Mouse (Mus musculus) embryonic facial prominence, embryonic 13.5 days (tissue): ENCODE results near the gene Nckap5. TPM values are rescaled to one million over a fixed set of nuclear protein-coding genes. Genes with fewer than 3 reads are reported as not detected.

Source experiments
- ATAC-seq: fragments of 200-750 bp; cut with Nextera tagmentation; 2 replicates; pipeline ENCODE4 v1.8.0; 2017; ENCODE audit warnings: low read depth; ENCODE audit not compliant: insufficient number of reproducible peaks, insufficient read depth, low FRiP score, low TSS enrichment
- H3K27ac ChIP-seq: fragments of 300-500 bp; sonication (generic); 2 replicates; pipeline ENCODE4 v1.5.1; 2015; ENCODE audit warnings: moderate library complexity, mild to moderate bottlenecking, inconsistent platforms
- H3K27me3 ChIP-seq: fragments of 300-500 bp; sonication (generic); 2 replicates; pipeline ENCODE4 v1.6.1; 2015; ENCODE audit warnings: mild to moderate bottlenecking, inconsistent platforms
- H3K36me3 ChIP-seq: fragments of 300-500 bp; sonication (generic); 2 replicates; pipeline ENCODE4 v1.6.1; 2015; ENCODE audit warnings: mild to moderate bottlenecking, inconsistent platforms
- H3K4me1 ChIP-seq: fragments of 300-500 bp; sonication (generic); 2 replicates; pipeline ENCODE4 v1.6.1; 2015; ENCODE audit warnings: inconsistent platforms
- H3K4me2 ChIP-seq: fragments of 300-500 bp; sonication (generic); 2 replicates; pipeline ENCODE4 v1.6.1; 2015; ENCODE audit warnings: moderate library complexity, mild to moderate bottlenecking, inconsistent platforms
- H3K4me3 ChIP-seq: fragments of 300-500 bp; sonication (generic); 2 replicates; pipeline ENCODE4 v1.5.1; 2015; ENCODE audit warnings: mild to moderate bottlenecking, inconsistent platforms
- H3K9ac ChIP-seq: fragments of 300-500 bp; sonication (generic); 2 replicates; pipeline ENCODE4 v1.6.1; 2015; ENCODE audit warnings: mild to moderate bottlenecking, inconsistent platforms
- H3K9me3 ChIP-seq: fragments of 300-500 bp; sonication (generic); 2 replicates; pipeline ENCODE4 v1.6.1; 2016; ENCODE audit warnings: inconsistent platforms
- WGBS: fragments of 180-500 bp; shearing (Covaris S2); methylation state at CpG from one replicate; pipeline ENCODE4 v1.1.7; 2015; ENCODE audit warnings: mixed read lengths; 5-methylcytosine and 5-hydroxymethylcytosine counted together
- polyA plus RNA-seq: library from polyadenylated mRNA; unstranded; fragments of >200 nt; fragmentation: Nextera tagmentation; extraction: Ambion mirVana; gene quantifications from 2 replicates; pipeline ENCODE4 v1.2.1, GENCODE M21; 2015

Gene Nckap5
- polyA plus RNA-seq, 1 experiment from 2014 or later, result 11.3 TPM

DNA sequence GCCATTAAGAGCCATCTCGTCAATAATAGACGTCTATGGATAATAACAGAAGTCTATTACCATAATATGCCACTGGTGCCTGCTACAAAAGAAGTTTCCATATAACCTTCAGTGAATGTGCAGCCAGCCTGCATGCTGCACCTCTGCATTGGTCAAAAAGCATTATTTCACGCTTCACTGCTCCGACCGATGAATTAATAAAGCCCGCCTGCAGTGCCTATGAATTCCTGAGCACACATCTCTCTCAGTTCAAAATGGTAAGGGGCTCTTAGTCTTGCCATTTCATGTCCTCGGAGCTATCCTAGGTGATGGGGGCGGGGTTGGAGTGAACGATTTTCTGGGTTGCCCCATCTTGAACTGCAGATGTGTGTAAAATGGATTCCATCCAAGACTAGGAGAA lies 256.3 kb downstream of the Nckap5 start:
- H3K27ac ChIP-seq, result no peak overlapping the region
- H3K36me3 ChIP-seq, result no peaks in the 10 kb centered on the region
- H3K9ac ChIP-seq, result no peak overlapping the region
- no peak for ATAC-seq
- no peak overlapping the region for H3K4me3 ChIP-seq
- no peaks in the 10 kb centered on the region for H3K27me3 ChIP-seq
- no peak overlapping the region for H3K4me2 ChIP-seq
- 83% methylated on average over 9 of the region's 9 CpGs for WGBS
- no peaks in the 10 kb centered on the region for H3K9me3 ChIP-seq
- no peaks in the 10 kb centered on the region for H3K4me1 ChIP-seq

DNA sequence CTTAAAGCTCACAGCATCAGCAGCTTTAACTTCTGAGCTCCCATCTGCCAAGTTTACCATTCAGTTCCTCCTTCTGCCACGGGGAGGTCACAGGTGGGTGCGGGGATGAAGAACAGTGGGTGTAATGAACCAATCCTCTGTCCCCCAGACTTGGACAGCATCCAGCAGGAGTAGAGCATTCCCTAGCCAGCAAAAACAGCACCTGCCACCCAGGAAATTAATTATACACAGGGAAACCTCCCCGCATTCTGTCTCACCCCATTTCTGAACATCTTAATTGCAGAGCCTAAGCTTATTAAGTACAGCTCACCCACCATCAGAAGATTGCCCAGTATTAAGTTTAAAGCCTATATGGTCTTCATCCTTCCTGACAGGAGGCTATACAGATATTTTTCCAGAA lies 256.9 kb downstream of the Nckap5 start:
- Histone ChIP-seq H3K9ac (no peak overlapping the region), H3K4me3 (no peak overlapping the region), H3K4me1 (no peaks in the 10 kb centered on the region), H3K27ac (no peak overlapping the region), H3K27me3 (no peaks in the 10 kb centered on the region), H3K9me3 (no peaks in the 10 kb centered on the region), H3K36me3 (no peaks in the 10 kb centered on the region), H3K4me2 (no peak overlapping the region)
- ATAC-seq, result no peak
- WGBS, result 74% methylated on average over 3 of the region's 3 CpGs

DNA sequence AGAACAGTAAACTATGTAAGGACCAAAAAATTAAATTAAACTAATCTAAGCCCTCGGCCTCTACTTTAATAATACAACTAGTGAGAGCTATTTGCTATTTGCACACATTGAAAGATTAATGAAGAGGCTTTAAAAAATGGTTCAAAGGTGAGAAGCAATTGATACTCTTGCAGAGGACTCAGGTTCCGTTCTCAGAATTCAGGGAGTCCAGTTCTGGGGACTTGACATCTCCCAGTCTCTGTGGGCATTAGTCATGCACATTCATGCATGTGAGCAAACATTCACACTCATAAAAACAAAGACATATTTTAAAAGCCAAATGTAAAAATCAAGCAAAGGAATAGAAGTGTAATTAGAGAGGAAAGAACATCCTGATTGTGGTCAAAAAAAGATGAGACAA lies 257.5 kb downstream of the Nckap5 start:
- no peak overlapping the region for H3K27ac ChIP-seq
- no peak overlapping the region for H3K4me2 ChIP-seq
- no peaks in the 10 kb centered on the region for H3K4me1 ChIP-seq
- no peaks in the 10 kb centered on the region for H3K9me3 ChIP-seq
- H3K36me3 ChIP-seq, result no peaks in the 10 kb centered on the region
- WGBS, result 61% methylated on average over 2 of the region's 2 CpGs
- no peak overlapping the region for H3K9ac ChIP-seq
- no peak overlapping the region for H3K4me3 ChIP-seq
- no peak for ATAC-seq
- no peaks in the 10 kb centered on the region for H3K27me3 ChIP-seq

DNA sequence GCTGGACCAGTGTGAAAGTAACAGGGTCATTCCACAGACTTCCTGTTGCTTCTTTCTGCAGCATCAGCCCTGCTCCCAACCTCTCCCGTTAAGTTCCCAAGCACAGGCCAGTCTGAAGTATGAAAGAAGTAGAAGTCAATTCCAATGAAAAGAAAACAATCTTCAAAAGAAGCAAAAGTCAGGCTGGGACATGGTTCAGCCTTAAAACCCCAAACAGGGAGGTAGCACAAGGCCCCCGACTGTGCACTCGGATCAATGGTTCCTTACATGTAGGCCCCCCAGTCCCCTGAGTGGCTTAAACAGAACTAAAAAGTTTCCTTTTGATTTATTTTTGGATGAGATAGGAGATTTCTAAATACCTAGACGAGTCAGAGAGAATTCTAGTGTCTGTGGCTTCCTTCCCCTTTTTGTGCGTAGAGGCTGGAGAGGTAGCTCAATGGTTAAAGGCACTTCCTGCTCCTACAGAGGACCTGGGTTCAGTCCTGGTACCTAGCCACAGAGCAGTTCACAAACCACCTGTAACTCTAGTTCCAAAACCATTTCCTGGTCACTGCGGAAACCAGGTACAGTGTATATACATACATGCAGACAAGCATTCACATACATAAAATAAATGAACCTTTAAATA lies 260.9 kb downstream of the Nckap5 start:
- Histone ChIP-seq H3K27me3 (no peaks in the 10 kb centered on the region), H3K4me3 (no peak overlapping the region), H3K27ac (no peak overlapping the region), H3K4me1 (no peaks in the 10 kb centered on the region), H3K36me3 (no peaks in the 10 kb centered on the region), H3K9ac (no peak overlapping the region), H3K9me3 (no peaks in the 10 kb centered on the region), H3K4me2 (no peak overlapping the region)
- 81% methylated on average over 6 of the region's 6 CpGs for WGBS
- ATAC-seq, result no peak

DNA sequence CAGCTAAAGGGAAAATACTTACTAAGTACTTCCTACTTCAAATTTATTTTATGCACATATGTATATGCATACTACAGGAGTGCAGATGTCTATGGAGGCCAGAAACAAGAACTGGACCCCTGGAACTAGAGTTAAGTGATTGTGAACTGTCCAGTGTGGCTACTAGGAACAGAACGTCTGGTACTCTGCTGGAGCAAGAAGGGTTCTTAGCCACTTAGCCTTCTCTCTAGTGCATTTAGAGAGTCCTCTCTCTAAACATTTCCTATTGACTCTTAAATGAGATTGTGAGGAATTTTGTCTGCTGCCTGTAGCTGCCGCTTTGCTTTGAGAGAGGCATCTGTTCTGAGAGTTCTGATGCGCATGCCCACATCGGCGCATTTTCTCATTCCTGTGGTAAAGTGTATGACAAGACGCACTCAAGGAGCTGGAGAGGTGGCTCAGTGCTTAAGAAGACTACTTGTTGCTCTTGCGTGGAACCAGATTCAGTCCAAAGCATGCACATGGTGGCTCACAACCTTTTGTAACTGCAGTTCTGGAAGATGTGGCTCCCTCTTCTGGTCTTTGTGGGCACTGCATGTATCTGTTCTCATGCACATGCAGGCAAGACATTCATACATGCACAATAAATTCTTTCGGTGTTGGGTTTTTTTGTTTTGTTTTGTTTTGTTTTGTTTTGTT lies 261.9 kb downstream of the Nckap5 start:
- no peaks in the 10 kb centered on the region for H3K27me3 ChIP-seq
- ATAC-seq, result no peak
- WGBS, result 87% methylated on average over 8 of the region's 8 CpGs
- no peak overlapping the region for H3K4me3 ChIP-seq
- no peak overlapping the region for H3K9ac ChIP-seq
- no peak overlapping the region for H3K4me2 ChIP-seq
- no peaks in the 10 kb centered on the region for H3K36me3 ChIP-seq
- H3K4me1 ChIP-seq, result no peaks in the 10 kb centered on the region
- H3K27ac ChIP-seq, result no peak overlapping the region
- H3K9me3 ChIP-seq, result no peaks in the 10 kb centered on the region

DNA sequence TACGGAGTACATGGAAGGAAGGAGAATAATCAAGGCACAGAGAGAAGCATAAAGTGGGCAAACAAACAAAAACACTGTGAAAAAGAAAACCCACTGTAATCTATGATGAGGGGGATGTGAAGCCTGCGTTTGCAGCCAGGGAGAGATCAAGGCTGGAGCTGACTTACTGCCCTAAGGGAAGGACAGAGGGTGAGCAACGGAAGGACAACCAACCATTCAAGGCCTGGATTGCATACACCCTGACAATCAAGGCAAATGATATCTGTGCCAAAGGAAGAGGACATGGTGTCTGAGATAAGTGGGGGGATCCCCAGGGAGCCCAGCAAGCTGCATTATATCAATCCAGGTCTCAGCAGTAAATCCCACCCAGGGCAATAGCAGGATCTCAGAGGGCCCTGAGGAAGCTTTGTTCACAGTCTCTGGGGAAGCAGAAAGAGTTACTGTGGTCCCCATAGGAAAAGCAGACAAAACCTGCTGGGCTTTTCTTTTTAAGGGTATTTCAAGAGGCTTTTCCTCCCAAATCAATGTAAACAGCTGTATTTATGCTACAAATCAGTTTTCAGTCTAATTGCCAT lies 265.4 kb downstream of the Nckap5 start:
- H3K9ac ChIP-seq, result no peak overlapping the region
- WGBS, result 28% methylated on average over 3 of the region's 3 CpGs
- H3K27ac ChIP-seq, result no peak overlapping the region
- H3K27me3 ChIP-seq, result no peaks in the 10 kb centered on the region
- no peak for ATAC-seq
- H3K4me2 ChIP-seq, result no peak overlapping the region
- H3K36me3 ChIP-seq, result no peaks in the 10 kb centered on the region
- H3K4me3 ChIP-seq, result no peak overlapping the region
- no peaks in the 10 kb centered on the region for H3K9me3 ChIP-seq
- H3K4me1 ChIP-seq, result peaks cover 6% of the 10 kb centered on the region

- 22% methylated on average over 7 of the region's 7 CpGs for WGBS
- no peak overlapping the region for H3K4me3 ChIP-seq
- no peaks in the 10 kb centered on the region for H3K36me3 ChIP-seq
- H3K4me2 ChIP-seq, result no peak overlapping the region
- no peak overlapping the region for H3K9ac ChIP-seq
- H3K27ac ChIP-seq, result no peak overlapping the region
- H3K27me3 ChIP-seq, result no peaks in the 10 kb centered on the region
- ATAC-seq, result peak; percentile 78
- H3K4me1 ChIP-seq, result peaks cover 6% of the 10 kb centered on the region
- H3K9me3 ChIP-seq, result no peaks in the 10 kb centered on the region
These were observed 269.7 kb downstream of the Nckap5 start for GRCm38 (mm10) chr1:126560931-126561330.

GRCm38 (mm10) chr1:126557791-126558294 lies 272.8 kb downstream of the Nckap5 start:
- no peaks in the 10 kb centered on the region for H3K9me3 ChIP-seq
- 76% methylated on average over 12 of the region's 12 CpGs for WGBS
- H3K4me1 ChIP-seq, result peaks cover 6% of the 10 kb centered on the region

GRCm38 (mm10) chr1:126547979-126548378 lies 282.6 kb downstream of the Nckap5 start:
- Histone ChIP-seq H3K27me3 (no peaks in the 10 kb centered on the region; the same call in 1 of the 2 replicates), H3K4me3 (no peak overlapping the region), H3K9ac (no peak overlapping the region), H3K4me2 (no peak overlapping the region), H3K36me3 (no peaks in the 10 kb centered on the region), H3K9me3 (no peaks in the 10 kb centered on the region), H3K27ac (no peak overlapping the region), H3K4me1 (0 out of 2 replicates have a peak, but pooled peaks cover 3% of the 10 kb centered on the region)
- no peak for ATAC-seq
- WGBS, result 67% methylated on average over 7 of the region's 7 CpGs

More at GRCm38 (mm10) chr1:126557791-126558294, 272.8 kb downstream of the Nckap5 start:
- no peak for ATAC-seq
- Histone ChIP-seq H3K27me3 (no peaks in the 10 kb centered on the region), H3K36me3 (no peaks in the 10 kb centered on the region), H3K9ac (no peak overlapping the region), H3K27ac (no peak overlapping the region), H3K4me2 (no peak overlapping the region), H3K4me3 (no peak overlapping the region)

DNA sequence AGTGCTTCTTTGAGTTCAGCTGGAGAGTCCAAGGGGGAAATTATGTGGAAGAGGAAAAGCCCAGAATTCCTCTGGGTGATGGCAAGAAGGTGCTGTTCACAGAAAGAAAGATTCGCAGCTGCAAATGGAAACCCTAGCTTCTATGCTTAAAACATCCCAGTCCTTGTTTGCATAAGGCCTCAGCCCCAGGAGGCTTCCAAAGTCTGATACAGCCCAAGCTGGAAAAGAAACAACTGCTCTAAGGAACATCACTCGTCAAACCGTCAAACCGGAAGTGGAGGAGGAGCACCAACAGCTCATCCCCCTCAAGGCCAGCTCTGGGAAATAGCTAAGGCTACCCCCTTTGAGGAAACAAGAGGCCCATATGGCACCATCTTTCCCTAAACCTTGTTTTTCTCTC lies 286.1 kb downstream of the Nckap5 start:
- no peak overlapping the region for H3K27ac ChIP-seq
- WGBS, result 67% methylated on average over 4 of the region's 4 CpGs

GRCm38 (mm10) chr1:126537223-126537757 lies 293.3 kb downstream of the Nckap5 start:
- no peak overlapping the region for H3K4me3 ChIP-seq
- 91% methylated on average over 6 of the region's 6 CpGs for WGBS
- no peaks in the 10 kb centered on the region for H3K27me3 ChIP-seq
- no peak overlapping the region for H3K4me2 ChIP-seq
- no peaks in the 10 kb centered on the region for H3K36me3 ChIP-seq
- ATAC-seq, result no peak
- 0 out of 2 replicates have a peak, but pooled peaks cover 10% of the 10 kb centered on the region for H3K4me1 ChIP-seq
- no peaks in the 10 kb centered on the region for H3K9me3 ChIP-seq
- no peak overlapping the region for H3K27ac ChIP-seq
- no peak overlapping the region for H3K9ac ChIP-seq

More for the DNA sequence above, 286.1 kb downstream of the Nckap5 start:
- Histone ChIP-seq H3K4me3 (no peak overlapping the region), H3K9me3 (no peaks in the 10 kb centered on the region), H3K9ac (no peak overlapping the region), H3K4me2 (no peak overlapping the region), H3K4me1 (0 out of 2 replicates have a peak, but pooled peaks cover 4% of the 10 kb centered on the region), H3K27me3 (no peaks in the 10 kb centered on the region; the same call in 1 of the 2 replicates), H3K36me3 (no peaks in the 10 kb centered on the region)
- no peak for ATAC-seq
